Mouse (Mus musculus): ENCODE results near the gene Sco1.
A peak's percentile ranks its signal among the peaks of the same experiment; 100 is the strongest.
"Not testable (repeated sequence)": the region's sequence is repeated elsewhere in the genome, so short reads cannot be mapped to it uniquely, and the experiment has no call there.

Gene Sco1

GRCm38 (mm10) chr11:67052321-67052952, at the start of gene Sco1, which contains the start of gene Adprm:
Gene Sco1, plus strand, starts transcription at chr11:67052670.
Gene Adprm, minus strand, starts transcription at chr11:67052594.
- DNase-seq (ENCODE audit: low spot score in 2 of 2): peak; percentile 71 to 88

- no peak for DNase-seq (ENCODE audit: low spot score in 2 of 2)
These were observed 49.6 kb upstream of the Sco1 start for GRCm38 (mm10) chr11:67002911-67003310.

- no peak for DNase-seq (ENCODE audit: low spot score in 2 of 2)
These were observed 44.5 kb upstream of the Sco1 start for GRCm38 (mm10) chr11:67007961-67008360.

- DNase-seq (ENCODE audit: low spot score in 2 of 2): no peak
These were observed 43.9 kb upstream of the Sco1 start for GRCm38 (mm10) chr11:67008528-67008927.

- DNase-seq (ENCODE audit: low spot score in 2 of 2): no peak
These were observed 42.0 kb upstream of the Sco1 start for GRCm38 (mm10) chr11:67010430-67010829.

GRCm38 (mm10) chr11:67011635-67012034, 40.8 kb upstream of the Sco1 start:
- DNase-seq (ENCODE audit: low spot score in 2 of 2): no peak

- no peak for DNase-seq (ENCODE audit: low spot score in 2 of 2)
These were observed 34.5 kb upstream of the Sco1 start for GRCm38 (mm10) chr11:67017801-67018591.

GRCm38 (mm10) chr11:67019711-67020475, 32.6 kb upstream of the Sco1 start:
- no peak for DNase-seq (ENCODE audit: low spot score in 2 of 2)

GRCm38 (mm10) chr11:67020948-67021347, 31.5 kb upstream of the Sco1 start:
- peak; percentile 18 to 57 for DNase-seq (ENCODE audit: low spot score in 2 of 2)

- DNase-seq (ENCODE audit: low spot score in 2 of 2): no peak
These were observed 29.9 kb upstream of the Sco1 start for GRCm38 (mm10) chr11:67022354-67023115.

- DNase-seq (ENCODE audit: low spot score in 2 of 2): not testable (repeated sequence)
These were observed 29.3 kb upstream of the Sco1 start for GRCm38 (mm10) chr11:67023191-67023590.

GRCm38 (mm10) chr11:67023802-67024340, 28.6 kb upstream of the Sco1 start:
- DNase-seq (ENCODE audit: low spot score in 2 of 2): no peak

- peak; percentile 67 to 80 for DNase-seq (ENCODE audit: low spot score in 2 of 2)
These were observed 27.5 kb upstream of the Sco1 start, which contains the start of gene Tmem220 for GRCm38 (mm10) chr11:67024867-67025477. Gene Tmem220, plus strand, starts transcription at chr11:67025154.

GRCm38 (mm10) chr11:67030904-67031602, 21.4 kb upstream of the Sco1 start:
- no peak for DNase-seq (ENCODE audit: low spot score in 2 of 2)

- DNase-seq (ENCODE audit: low spot score in 2 of 2): no peak
These were observed 20.9 kb upstream of the Sco1 start for GRCm38 (mm10) chr11:67031603-67031915.

- DNase-seq (ENCODE audit: low spot score in 2 of 2): no peak
These were observed 17.5 kb upstream of the Sco1 start for GRCm38 (mm10) chr11:67034775-67035485.

- DNase-seq (ENCODE audit: low spot score in 2 of 2): no peak
These were observed 16.2 kb upstream of the Sco1 start for GRCm38 (mm10) chr11:67036229-67036628.

GRCm38 (mm10) chr11:67036892-67037291, 15.6 kb upstream of the Sco1 start:
- DNase-seq (ENCODE audit: low spot score in 2 of 2): no peak

- DNase-seq (ENCODE audit: low spot score in 2 of 2): no peak
These were observed 12.7 kb upstream of the Sco1 start for GRCm38 (mm10) chr11:67039799-67040198.

GRCm38 (mm10) chr11:67040483-67040882, 12.0 kb upstream of the Sco1 start:
- DNase-seq (ENCODE audit: low spot score in 2 of 2): no peak
